Mouse (Mus musculus): Measurements from ENCODE around the gene Serpinb13. TPM values are rescaled to one million over a fixed set of nuclear protein-coding genes. Genes with fewer than 3 reads are reported as not detected.
"Not testable (repeated sequence)": the region's sequence is repeated elsewhere in the genome, so short reads cannot be mapped to it uniquely, and the experiment has no call there.

The Serpinb13 gene
- polyA plus RNA-seq, 1 experiment: not detected

- H3K4me3 ChIP-seq (ENCODE audit: extremely low read depth, insufficient read depth, insufficient read length): no peak overlapping the region
- no peak for DNase-seq (ENCODE audit: low read depth in 1 of 2, low spot score in 2 of 2)
- TF ChIP-seq CTCF (IDR thresholded peaks at IDR 0.05; ENCODE audit: extremely low read depth, insufficient read depth, insufficient read length, insufficient replicate concordance) (no peak), POLR2A (IDR thresholded peaks at IDR 0.05; ENCODE audit: low read depth, low read length) (no peak)
- no peak overlapping the region for H3K27ac ChIP-seq (ENCODE audit: insufficient read depth, low read length)
- no peaks in the 10 kb centered on the region for H3K4me1 ChIP-seq (ENCODE audit: control insufficient read depth, insufficient read depth, insufficient read length)
- WGBS: 4% methylated on average over 1 of the region's 1 CpGs
- H3K36me3 ChIP-seq (ENCODE audit: control insufficient read depth, insufficient read depth, low read length): no peaks in the 10 kb centered on the region
- H3K27me3 ChIP-seq (ENCODE audit: control insufficient read depth, insufficient read depth, low read length): no peaks in the 10 kb centered on the region
These were observed 45.1 kb downstream of the Serpinb13 start for GRCm38 (mm10) chr1:107025886-107026285.

GRCm38 (mm10) chr1:107034236-107034635 lies 53.5 kb downstream of the Serpinb13 start:
- not testable (repeated sequence) for H3K36me3 ChIP-seq (ENCODE audit: control insufficient read depth, insufficient read depth, low read length); H3K4me1 ChIP-seq (ENCODE audit: control insufficient read depth, insufficient read depth, insufficient read length); H3K4me3 ChIP-seq (ENCODE audit: extremely low read depth, insufficient read depth, insufficient read length); DNase-seq (ENCODE audit: low read depth in 1 of 2, low spot score in 2 of 2); H3K27me3 ChIP-seq (ENCODE audit: control insufficient read depth, insufficient read depth, low read length); H3K27ac ChIP-seq (ENCODE audit: insufficient read depth, low read length)
- 80% methylated on average over 3 of the region's 3 CpGs for WGBS

Other genes with a start within 250 kb of the Serpinb13 start
- gene Kdsr, start 221.3 kb upstream of the Serpinb13 start, polyA plus RNA-seq (2012; rRNA removed): 5.2 and 7.3 TPM in 2 replicates
- 10.1 and 12.8 TPM in 2 replicates for gene Vps4b, start 184.3 kb upstream of the Serpinb13 start, polyA plus RNA-seq (2012; rRNA removed)
- gene Serpinb5, start 119.8 kb upstream of the Serpinb13 start, polyA plus RNA-seq (2012; rRNA removed): not detected in 2 replicates
- not detected in 2 replicates for gene Serpinb12, start 46.5 kb upstream of the Serpinb13 start, polyA plus RNA-seq (2012; rRNA removed)
- not detected in 2 replicates for gene Serpinb3a, start 71.3 kb downstream of the Serpinb13 start, polyA plus RNA-seq (2012; rRNA removed)
- gene Serpinb3d, start 102.5 kb downstream of the Serpinb13 start, polyA plus RNA-seq (2012; rRNA removed): not detected in 2 replicates